Mouse (Mus musculus) CH12.LX (cell line): Measurements from ENCODE around the gene Necab2. TPM values are rescaled to one million over a fixed set of nuclear protein-coding genes. Genes with fewer than 3 reads are reported as not detected.

ENCODE experiments used
- DNase-seq: peaks from one replicate; pipeline ENCODE4 v3.0.0-alpha.2; 2013; ENCODE audit errors: extremely low read depth
- H3K27ac ChIP-seq: 2 replicates; pipeline ENCODE4 v1.5.1; 2012; ENCODE audit warnings: low read depth, mild to moderate bottlenecking, control low read depth, moderate library complexity; ENCODE audit not compliant: insufficient read depth
- H3K27me3 ChIP-seq: replicated peaks from 2 replicates; pipeline ENCODE3; 2012; ENCODE audit warnings: inconsistent platforms
- H3K36me3 ChIP-seq, 2 experiments: replicated peaks in 1 of 2; 2 replicates each; pipeline versions ENCODE3 to v1.6.1; 2012; ENCODE audit warnings: inconsistent platforms in 1 of 2, low read length in 1 of 2, mild to moderate bottlenecking in 1 of 2, mixed read lengths in 1 of 2, moderate library complexity in 1 of 2; ENCODE audit not compliant: control insufficient read depth in 1 of 2, insufficient read depth in 1 of 2
- H3K4me1 ChIP-seq, 2 experiments: 2 replicates each; pipeline ENCODE4 v1.6.1; 2012; ENCODE audit warnings: inconsistent platforms in 1 of 2, moderate library complexity in 1 of 2; ENCODE audit not compliant: insufficient read depth in 2 of 2, control insufficient read depth in 1 of 2
- H3K4me2 ChIP-seq: 2 replicates; pipeline ENCODE4 v1.6.1; 2012; ENCODE audit warnings: low read depth, mild to moderate bottlenecking, control low read depth; ENCODE audit not compliant: poor library complexity, insufficient read depth, severe bottlenecking
- H3K4me3 ChIP-seq, 3 experiments: fragments of 150-350 bp in 1 of 3; sonication (generic) in 1 of 3; replicated peaks in 1 of 3; 2 replicates each; pipeline versions ENCODE3 to v1.5.1; 2011 to 2012; ENCODE audit warnings: low read depth in 2 of 3, low read length in 2 of 3, mild to moderate bottlenecking in 2 of 3, moderate library complexity in 2 of 3, control low read depth in 1 of 3, improper control_type of control experiment in 1 of 3, inconsistent platforms in 1 of 3, mixed read lengths in 1 of 3; ENCODE audit not compliant: poor library complexity in 1 of 3
- H3K79me2 ChIP-seq: replicated peaks from 2 replicates; pipeline ENCODE4 v1.6.1; 2012; ENCODE audit warnings: mild to moderate bottlenecking, moderate library complexity; ENCODE audit not compliant: control insufficient read depth, poor library complexity, insufficient read depth, severe bottlenecking; ENCODE audit errors: extremely low read depth
- H3K9ac ChIP-seq: 2 replicates; pipeline ENCODE4 v1.6.1; 2012; ENCODE audit warnings: low read depth, mild to moderate bottlenecking, control low read depth, moderate library complexity; ENCODE audit not compliant: insufficient read depth
- H3K9me3 ChIP-seq: replicated peaks from 2 replicates; pipeline ENCODE3; 2012; ENCODE audit warnings: low read length, inconsistent platforms, mixed read lengths
- CHD1 ChIP-seq: IDR thresholded peaks from 2 replicates; pipeline ENCODE4 v1.6.1; 2012; ENCODE audit warnings: low read depth, low read length, improper control_type of control experiment, inconsistent platforms
- CTCF ChIP-seq, 2 experiments: IDR thresholded peaks in 1 of 2; conservative IDR thresholded peaks in 1 of 2; 2 replicates each; pipeline ENCODE4 v1.5.1; 2011 to 2012; ENCODE audit warnings: low read depth in 2 of 2, low read length in 2 of 2, improper control_type of control experiment in 1 of 2, inconsistent platforms in 1 of 2, mild to moderate bottlenecking in 1 of 2, moderate library complexity in 1 of 2
- EP300 ChIP-seq: IDR thresholded peaks from 2 replicates; pipeline ENCODE4 v1.6.1; 2011; ENCODE audit warnings: low read length, improper control_type of control experiment
- ETS1 ChIP-seq: conservative IDR thresholded peaks from 2 replicates; pipeline ENCODE4 v1.6.1; 2012; ENCODE audit warnings: low read depth, mild to moderate bottlenecking, inconsistent platforms, low read length, improper control_type of control experiment, moderate library complexity
- HCFC1 ChIP-seq: IDR thresholded peaks from 2 replicates; pipeline ENCODE4 v1.6.1; 2012; ENCODE audit warnings: low read depth, mild to moderate bottlenecking, inconsistent platforms, low read length, improper control_type of control experiment
- IRF4 ChIP-seq: IDR thresholded peaks from 2 replicates; pipeline ENCODE4 v1.6.1; 2014; ENCODE audit warnings: low read depth, mild to moderate bottlenecking, inconsistent platforms, low read length, improper control_type of control experiment
- MAX ChIP-seq: IDR thresholded peaks from 2 replicates; pipeline ENCODE4 v1.6.1; 2011; ENCODE audit warnings: low read length, improper control_type of control experiment
- NRF1 ChIP-seq: IDR thresholded peaks from 2 replicates; pipeline ENCODE4 v1.6.1; 2014; ENCODE audit warnings: low read depth, mild to moderate bottlenecking, inconsistent platforms, low read length, improper control_type of control experiment, moderate library complexity
- PAX5 ChIP-seq: IDR thresholded peaks from 2 replicates; pipeline ENCODE4 v1.6.1; 2012; ENCODE audit warnings: low read length, inconsistent platforms, mixed read lengths
- POLR2AphosphoS2 ChIP-seq: IDR thresholded peaks from 2 replicates; pipeline ENCODE4 v1.6.1; 2011; ENCODE audit warnings: low read depth, low read length, improper control_type of control experiment
- SIN3A ChIP-seq: IDR thresholded peaks from 2 replicates; pipeline ENCODE4 v1.6.1; 2012; ENCODE audit warnings: low read length, improper control_type of control experiment, inconsistent platforms
- SMC3 ChIP-seq: IDR thresholded peaks from 2 replicates; pipeline ENCODE4 v1.6.1; 2011; ENCODE audit warnings: low read depth, low read length, improper control_type of control experiment
- TCF12 ChIP-seq: IDR thresholded peaks from 2 replicates; pipeline ENCODE4 v1.6.1; 2014; ENCODE audit warnings: low read depth, mild to moderate bottlenecking, inconsistent platforms, low read length, improper control_type of control experiment
- USF1 ChIP-seq: IDR thresholded peaks from 2 replicates; pipeline ENCODE4 v1.6.1; 2014; ENCODE audit warnings: low read depth, mild to moderate bottlenecking, inconsistent platforms, low read length, improper control_type of control experiment
- ZKSCAN1 ChIP-seq: IDR thresholded peaks from 2 replicates; pipeline ENCODE4 v1.6.1; 2012; ENCODE audit warnings: low read depth, inconsistent platforms, low read length, improper control_type of control experiment, borderline replicate concordance
- ZMIZ1 ChIP-seq: IDR thresholded peaks from 2 replicates; pipeline ENCODE4 v1.6.1; 2012; ENCODE audit warnings: low read depth, mild to moderate bottlenecking, inconsistent platforms, low read length, improper control_type of control experiment
- ZNF384 ChIP-seq: IDR thresholded peaks from 2 replicates; pipeline ENCODE4 v1.6.1; 2012; ENCODE audit warnings: low read depth, low read length, improper control_type of control experiment, inconsistent platforms
- dilution Hi-C: fragments of 300-500 bp; cut with MboI; formaldehyde crosslinking; loops from 2 replicates; pipeline ENCODE4 v1.14.3; 2020; ENCODE audit warnings: low sequenced_read_pairs; ENCODE audit not compliant: extremely low pct_unique_long_range_greater_than_20kb, extremely low pct_ligation_motif_present
- in situ Hi-C: fragments of 300-500 bp; cut with MboI; formaldehyde crosslinking; loops from 3 replicates; pipeline ENCODE4 v1.14.3; 2019; ENCODE audit warnings: low sequenced_read_pairs, low pct_ligation_motif_present, low pct_unique_long_range_greater_than_20kb, mixed read lengths
- polyA plus RNA-seq: library from polyadenylated mRNA; unstranded; fragments of >175 nt; gene quantifications from 2 replicates; pipeline ENCODE4 v1.2.1, GENCODE M21; 2012; ENCODE audit warnings: low read depth; ENCODE audit not compliant: insufficient read length
- total RNA-seq, 2 experiments: library from RNA; depleted of rRNA; stranded (reverse); fragments of 300-350 nt in 1 of 2; fragments of >200 nt in 1 of 2; gene quantifications; 2 replicates each; pipeline ENCODE4 v1.2.3; 2012 to 2014

Gene Necab2
- total and polyA plus RNA-seq, 3 experiments, result not detected

DNA sequence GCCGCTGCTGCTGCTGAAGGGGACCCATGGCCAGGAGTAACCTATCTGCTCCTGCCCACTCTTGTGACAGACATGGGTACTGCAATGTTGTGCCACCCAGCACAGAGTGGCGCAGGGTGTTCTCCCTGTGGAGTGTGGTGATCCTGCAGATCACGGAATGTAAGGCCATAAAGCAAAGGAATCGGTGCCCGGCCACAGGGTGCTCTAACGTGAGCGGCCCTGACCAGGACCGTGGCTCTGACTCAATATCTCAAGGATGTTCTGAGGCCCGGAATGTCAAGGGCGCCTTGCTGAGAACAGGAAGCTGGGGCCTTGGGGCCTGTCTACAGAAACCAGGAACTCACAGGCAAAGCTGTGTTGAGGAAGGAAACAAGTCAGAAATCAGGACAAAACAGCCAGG lies 21.0 kb upstream of the Necab2 start:
- Histone ChIP-seq H3K9me3 (no peaks in the 10 kb centered on the region), H3K27ac (no peak overlapping the region), H3K36me3 (no peaks in the 10 kb centered on the region), H3K27me3 (no peaks in the 10 kb centered on the region), H3K79me2 (no peaks in the 10 kb centered on the region), H3K4me1 (peaks cover 65 to 92% of the 10 kb centered on the region in 2 experiments), H3K9ac (no peak overlapping the region), H3K4me2 (no peak overlapping the region), H3K4me3 (no peak overlapping the region)
- TF ChIP-seq CTCF (conservative IDR thresholded peaks at IDR 0.05 in 1 of 2, IDR thresholded peaks at IDR 0.05 in 1 of 2; ENCODE audit: low read depth in 2 of 2, low read length in 2 of 2), result peak in 1 of 2 experiments; percentile 14; a peak in 2 of 4 replicates
- TF ChIP-seq EP300, result no peak
- TF ChIP-seq MAX, result no peak
- TF ChIP-seq SIN3A, result no peak
- TF ChIP-seq IRF4, result no peak
- no peak for TF ChIP-seq PAX5
- TF ChIP-seq POLR2AphosphoS2, result no peak
- TF ChIP-seq TCF12, result no peak
- TF ChIP-seq ZMIZ1, result no peak
- dilution Hi-C loops, result no loop called here
- DNase-seq, result no peak
- in situ Hi-C loops, result no loop called here

DNA sequence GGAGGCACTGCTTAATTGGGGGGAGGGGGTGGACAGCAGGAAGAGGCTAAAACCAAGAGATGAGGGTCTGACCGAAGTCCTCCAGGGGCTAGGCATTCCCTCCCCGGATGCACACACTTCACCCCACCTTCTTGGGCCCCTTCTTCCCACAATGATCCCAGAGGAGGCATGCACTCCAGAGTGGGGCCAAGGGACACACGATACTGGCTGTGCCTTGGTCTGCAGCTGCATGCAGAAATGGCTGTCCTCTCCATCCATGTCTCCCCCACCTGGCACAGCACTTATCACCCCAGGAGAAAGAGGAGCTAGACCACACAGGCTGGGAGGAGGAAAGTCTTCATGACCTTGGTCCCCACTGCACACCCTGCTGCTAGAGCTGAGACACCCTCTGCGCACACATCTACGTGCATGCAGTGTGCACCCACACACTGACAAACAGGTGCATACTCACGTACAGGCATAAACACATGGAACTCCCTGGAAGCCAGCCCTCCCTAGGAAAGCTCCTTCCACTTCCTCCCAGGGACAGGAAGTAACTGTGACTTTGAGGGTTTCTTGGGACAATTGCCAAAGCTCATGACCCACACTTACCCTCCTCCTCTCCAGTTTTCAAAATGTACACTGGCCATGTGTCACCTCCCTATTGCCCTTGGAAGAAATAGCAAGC lies 20.3 kb upstream of the Necab2 start:
- no peaks in the 10 kb centered on the region for H3K79me2 ChIP-seq
- no peaks in the 10 kb centered on the region for H3K9me3 ChIP-seq
- in situ Hi-C loops (no loop called here), dilution Hi-C loops (no loop called here)
- H3K27ac ChIP-seq, result no peak overlapping the region
- H3K4me3 ChIP-seq, result no peak overlapping the region
- no peaks in the 10 kb centered on the region for H3K36me3 ChIP-seq
- TF ChIP-seq ZKSCAN1 (no peak), SMC3 (no peak), HCFC1 (no peak), MAX (no peak), NRF1 (no peak), ETS1 (no peak), CHD1 (no peak), ZNF384 (no peak), ZMIZ1 (no peak), USF1 (no peak)
- H3K4me2 ChIP-seq, result no peak overlapping the region
- H3K9ac ChIP-seq, result no peak overlapping the region
- H3K27me3 ChIP-seq, result no peaks in the 10 kb centered on the region
- DNase-seq, result no peak
- H3K4me1 ChIP-seq, result peaks cover 63 to 85% of the 10 kb centered on the region in 2 experiments
